Mouse (Mus musculus) ES-Bruce4 (cell line): ENCODE measurements at regions not wholly inside any gene's neighbourhood (a gene's known extent, or its start where the extent isn't known, plus 50 kb on each side); places are given as distances from the start of the nearest gene placed in this dataset.

Source experiments
- CTCF ChIP-seq: IDR thresholded peaks from one replicate; pipeline ENCODE4 v1.8.1; 2011; ENCODE audit warnings: low read depth, low read length
- EP300 ChIP-seq: IDR thresholded peaks from 2 replicates; pipeline ENCODE4 v1.6.1; 2011; ENCODE audit warnings: low read depth, low read length; ENCODE audit not compliant: insufficient read depth
- POLR2A ChIP-seq: IDR thresholded peaks from one replicate; pipeline ENCODE4 v1.8.1; 2011; ENCODE audit warnings: low read length; ENCODE audit not compliant: insufficient read depth

DNA sequence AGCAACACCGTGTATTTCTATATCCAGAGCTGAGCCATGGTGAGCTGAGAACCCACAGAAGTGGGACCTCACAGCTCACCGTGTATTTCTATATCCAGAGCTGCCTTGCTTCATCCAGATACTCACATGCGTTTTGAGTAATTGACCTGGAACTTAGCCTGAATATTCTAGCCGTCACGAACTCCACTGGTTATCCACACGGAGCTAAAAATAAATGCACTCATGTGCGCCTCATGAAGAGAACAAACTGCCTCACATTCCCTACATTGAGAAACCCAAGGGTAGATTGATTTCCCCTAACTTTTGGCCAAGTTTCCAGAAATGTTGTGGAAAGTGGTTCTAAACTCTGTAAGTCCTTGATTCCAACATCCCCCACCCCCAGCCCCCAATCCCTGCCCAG is 62.4 kb upstream of the Cnksr3 start:
- TF ChIP-seq EP300 (no peak), CTCF (no peak), POLR2A (no peak)
